Mouse (Mus musculus) ES-Bruce4 (cell line): ENCODE data around the gene Omp.

Experiments
- CTCF ChIP-seq: IDR thresholded peaks from one replicate; pipeline ENCODE4 v1.8.1; 2011; ENCODE audit warnings: low read depth, low read length
- EP300 ChIP-seq: IDR thresholded peaks from 2 replicates; pipeline ENCODE4 v1.6.1; 2011; ENCODE audit warnings: low read depth, low read length; ENCODE audit not compliant: insufficient read depth

GRCm38 (mm10) chr7:98186637-98187036, 41.3 kb upstream of the Omp start:
- TF ChIP-seq CTCF = no peak
- TF ChIP-seq EP300 = no peak
